Comparison of ENCODE assay signal across 11 mouse cellular contexts in genomic region chr9:15169714-15170113, GRCm38 (mm10). TPM values are rescaled to one million over a fixed set of nuclear protein-coding genes. Genes with fewer than 3 reads are reported as not detected.
DNase-seq lines count a peak whose midpoint lies in the region; ATAC-seq and TF ChIP-seq lines count a peak whose summit lies in the region.
"Had no signal": no experiment of that assay in that cellular context is flagged by ENCODE, and none has a peak within 500 bp of the region (broad histone marks: within the 10 kb centered on the region; RNA-seq: fewer than 3 reads in every experiment).

No protein-coding gene starts in this region.

- CTCF ChIA-PET in Patski (lab: Charles Lee): interaction anchor here (1.2 kb wide), 1 partner anchor 132 kb away, joined by 3 read pairs; no protein-coding TSS in a partner anchor

- in situ Hi-C loops in Patski (cut with MboI; ENCODE audit: low pct_unique_long_range_greater_than_20kb): no loop called here

- intact Hi-C loops in heart, postnatal 10 days (cut with DNase I): loop anchor here (2.0 kb wide), 1 partner anchor 141 kb away; no protein-coding TSS in a partner anchor

- peak; percentile 18 for DNase-seq in adrenal gland, postnatal 10 days
- no peak for DNase-seq in adrenal gland, postnatal 4 days (ENCODE audit: low spot score in 2 of 2)
- DNase-seq in layer of hippocampus, adult 9-10 months (ENCODE audit: low spot score): peak; percentile 12
- no peak for DNase-seq in layer of hippocampus, adult 8-10 months (ENCODE audit: low spot score in 2 of 2)
- no peak for DNase-seq in Patski (ENCODE audit: low read depth, low spot score)
- DNase-seq in heart, postnatal 10 days: peak; percentile 21 to 45
- DNase-seq in ovary, postnatal 10 days (ENCODE audit: low spot score): no peak
- DNase-seq in cerebellum, postnatal 4 days (ENCODE audit: low spot score in 2 of 2): no peak

- POLR2A ChIA-PET in Patski (lab: Charles Lee): no interaction called here

- H3K27me3 ChIP-seq in Patski: no peaks in the 10 kb centered on the region
- H3K27me3 ChIP-seq: embryonic facial prominence, embryonic 12.5 days; neural tube, embryonic 13.5 days had no signal

- TF ChIP-seq CTCF in Patski (IDR thresholded peaks at IDR 0.05): peak; percentile 67

- no peak for ATAC-seq in Patski

RNA-seq across cellular contexts. Expression of gene Hephl1, which starts 57.8 kb away (rescaled TPM):
- under 1 TPM; 0.15 TPM for total RNA-seq in adrenal gland, postnatal 10 days (2021)
- under 1 TPM; 0.14 to 0.17 TPM for total RNA-seq in adrenal gland, postnatal 4 days (2021)
- not detected for total RNA-seq in layer of hippocampus, adult 8-10 months (2022)
- not detected for polyA plus RNA-seq in Patski (2021)
- under 1 TPM in 1 of 2 experiments, not detected in 1; 0.15 TPM for total RNA-seq in heart, postnatal 10 days (2021)
- total RNA-seq: left cerebral cortex, adult 18-20 months had no signal
- polyA plus RNA-seq: embryonic facial prominence, embryonic 12.5 days; neural tube, embryonic 13.5 days had no signal

Comparison
In these comparisons a context has a peak if more than half of its experiments do, and no peak if none do; other contexts are left out.
1. DNase-seq: peak in adrenal gland, postnatal 10 days (single experiment), layer of hippocampus, adult 9-10 months (single experiment) and heart, postnatal 10 days (2 of 2); none in adrenal gland, postnatal 4 days (0 of 2), layer of hippocampus, adult 8-10 months (0 of 2), Patski (single experiment), ovary, postnatal 10 days (single experiment) and cerebellum, postnatal 4 days (0 of 2).